Mouse (Mus musculus): Measurements from ENCODE around the gene Gm38392. TPM values are rescaled to one million over a fixed set of nuclear protein-coding genes. Genes with fewer than 3 reads are reported as not detected.

The Gm38392 gene
- polyA plus RNA-seq, 1 experiment: 0.49 TPM

GRCm38 (mm10) chr3:88231061-88231641 lies 55.9 kb downstream of the Gm38392 start:
- TF ChIP-seq POLR2A (IDR thresholded peaks at IDR 0.05; ENCODE audit: borderline replicate concordance, extremely low read depth, low read depth, low read length) (no peak), CTCF (IDR thresholded peaks at IDR 0.05; ENCODE audit: insufficient read depth, low read length) (no peak)
- WGBS: 55% methylated on average over 1 of the region's 1 CpGs
- no peak overlapping the region for H3K4me3 ChIP-seq (replicated peaks; ENCODE audit: extremely low read depth, low read depth, low read length)
- H3K4me1 ChIP-seq (ENCODE audit: control insufficient read depth, insufficient read depth, low read length): no peaks in the 10 kb centered on the region
- DNase-seq: no peak

GRCm38 (mm10) chr3:88230262-88231047 lies 56.6 kb downstream of the Gm38392 start:
- 32% methylated on average over 17 of the region's 17 CpGs for WGBS
- no peaks in the 10 kb centered on the region for H3K4me1 ChIP-seq (ENCODE audit: control insufficient read depth, insufficient read depth, low read length)
- no peak overlapping the region for H3K4me3 ChIP-seq (replicated peaks; ENCODE audit: extremely low read depth, low read depth, low read length)
- TF ChIP-seq CTCF (IDR thresholded peaks at IDR 0.05; ENCODE audit: insufficient read depth, low read length) (no peak), POLR2A (IDR thresholded peaks at IDR 0.05; ENCODE audit: borderline replicate concordance, extremely low read depth, low read depth, low read length) (no peak)
- DNase-seq: no peak

- WGBS: 78% methylated on average over 6 of the region's 6 CpGs
- no peak for DNase-seq
- Histone ChIP-seq H3K4me1 (ENCODE audit: control insufficient read depth, insufficient read depth, low read length) (no peaks in the 10 kb centered on the region), H3K4me3 (replicated peaks; ENCODE audit: extremely low read depth, low read depth, low read length) (no peak overlapping the region)
- no peak for TF ChIP-seq CTCF (IDR thresholded peaks at IDR 0.05; ENCODE audit: insufficient read depth, low read length)
- no peak for TF ChIP-seq POLR2A (IDR thresholded peaks at IDR 0.05; ENCODE audit: borderline replicate concordance, extremely low read depth, low read depth, low read length)
Measured at GRCm38 (mm10) chr3:88229526-88229925, 57.5 kb downstream of the Gm38392 start.

GRCm38 (mm10) chr3:88228906-88229305 lies 58.1 kb downstream of the Gm38392 start:
- no peak for TF ChIP-seq CTCF (IDR thresholded peaks at IDR 0.05; ENCODE audit: insufficient read depth, low read length)
- no peak for TF ChIP-seq POLR2A (IDR thresholded peaks at IDR 0.05; ENCODE audit: borderline replicate concordance, extremely low read depth, low read depth, low read length)
- H3K4me3 ChIP-seq (replicated peaks; ENCODE audit: extremely low read depth, low read depth, low read length): no peak overlapping the region
- WGBS: 46% methylated on average over 4 of the region's 4 CpGs
- H3K4me1 ChIP-seq (ENCODE audit: control insufficient read depth, insufficient read depth, low read length): no peaks in the 10 kb centered on the region
- no peak for DNase-seq

- TF ChIP-seq CTCF (IDR thresholded peaks at IDR 0.05; ENCODE audit: insufficient read depth, low read length) (no peak), POLR2A (IDR thresholded peaks at IDR 0.05; ENCODE audit: borderline replicate concordance, extremely low read depth, low read depth, low read length) (no peak)
- H3K4me1 ChIP-seq (ENCODE audit: control insufficient read depth, insufficient read depth, low read length): no peaks in the 10 kb centered on the region
- no peak for DNase-seq
- 56% methylated on average over 6 of the region's 6 CpGs for WGBS
- H3K4me3 ChIP-seq (replicated peaks; ENCODE audit: extremely low read depth, low read depth, low read length): no peak overlapping the region
Measured at GRCm38 (mm10) chr3:88227976-88228375, 59.0 kb downstream of the Gm38392 start.

- Histone ChIP-seq H3K4me3 (replicated peaks; ENCODE audit: extremely low read depth, low read depth, low read length) (no peak overlapping the region), H3K4me1 (ENCODE audit: control insufficient read depth, insufficient read depth, low read length) (no peaks in the 10 kb centered on the region)
- WGBS: 41% methylated on average over 4 of the region's 4 CpGs
- no peak for DNase-seq
- TF ChIP-seq CTCF (IDR thresholded peaks at IDR 0.05; ENCODE audit: insufficient read depth, low read length): no peak
- TF ChIP-seq POLR2A (IDR thresholded peaks at IDR 0.05; ENCODE audit: borderline replicate concordance, extremely low read depth, low read depth, low read length): no peak
Measured at GRCm38 (mm10) chr3:88227260-88227659, 59.8 kb downstream of the Gm38392 start.

- H3K4me1 ChIP-seq (ENCODE audit: control insufficient read depth, insufficient read depth, low read length): no peaks in the 10 kb centered on the region
- TF ChIP-seq POLR2A (IDR thresholded peaks at IDR 0.05; ENCODE audit: borderline replicate concordance, extremely low read depth, low read depth, low read length) (no peak), CTCF (IDR thresholded peaks at IDR 0.05; ENCODE audit: insufficient read depth, low read length) (no peak)
- 81% methylated on average over 10 of the region's 10 CpGs for WGBS
- no peak for DNase-seq
- no peak overlapping the region for H3K4me3 ChIP-seq (replicated peaks; ENCODE audit: extremely low read depth, low read depth, low read length)
Measured at GRCm38 (mm10) chr3:88226101-88226845, 60.7 kb downstream of the Gm38392 start.

GRCm38 (mm10) chr3:88224929-88225328 lies 62.1 kb downstream of the Gm38392 start:
- no peak overlapping the region for H3K4me3 ChIP-seq (replicated peaks; ENCODE audit: extremely low read depth, low read depth, low read length)
- no peak for TF ChIP-seq POLR2A (IDR thresholded peaks at IDR 0.05; ENCODE audit: borderline replicate concordance, extremely low read depth, low read depth, low read length)
- no peak for TF ChIP-seq CTCF (IDR thresholded peaks at IDR 0.05; ENCODE audit: insufficient read depth, low read length)
- DNase-seq: no peak
- WGBS: 52% methylated on average over 2 of the region's 2 CpGs
- no peaks in the 10 kb centered on the region for H3K4me1 ChIP-seq (ENCODE audit: control insufficient read depth, insufficient read depth, low read length)

- Histone ChIP-seq H3K4me3 (replicated peaks; ENCODE audit: extremely low read depth, low read depth, low read length) (no peak overlapping the region), H3K4me1 (ENCODE audit: control insufficient read depth, insufficient read depth, low read length) (no peaks in the 10 kb centered on the region)
- 76% methylated on average over 6 of the region's 6 CpGs for WGBS
- DNase-seq: no peak
- TF ChIP-seq POLR2A (IDR thresholded peaks at IDR 0.05; ENCODE audit: borderline replicate concordance, extremely low read depth, low read depth, low read length): no peak
- no peak for TF ChIP-seq CTCF (IDR thresholded peaks at IDR 0.05; ENCODE audit: insufficient read depth, low read length)
Measured at GRCm38 (mm10) chr3:88222446-88222845, 64.6 kb downstream of the Gm38392 start.

Measured in lung, adult 2 months (tissue).